Mouse (Mus musculus): ENCODE measurements around the gene Gm20458.

DNA sequence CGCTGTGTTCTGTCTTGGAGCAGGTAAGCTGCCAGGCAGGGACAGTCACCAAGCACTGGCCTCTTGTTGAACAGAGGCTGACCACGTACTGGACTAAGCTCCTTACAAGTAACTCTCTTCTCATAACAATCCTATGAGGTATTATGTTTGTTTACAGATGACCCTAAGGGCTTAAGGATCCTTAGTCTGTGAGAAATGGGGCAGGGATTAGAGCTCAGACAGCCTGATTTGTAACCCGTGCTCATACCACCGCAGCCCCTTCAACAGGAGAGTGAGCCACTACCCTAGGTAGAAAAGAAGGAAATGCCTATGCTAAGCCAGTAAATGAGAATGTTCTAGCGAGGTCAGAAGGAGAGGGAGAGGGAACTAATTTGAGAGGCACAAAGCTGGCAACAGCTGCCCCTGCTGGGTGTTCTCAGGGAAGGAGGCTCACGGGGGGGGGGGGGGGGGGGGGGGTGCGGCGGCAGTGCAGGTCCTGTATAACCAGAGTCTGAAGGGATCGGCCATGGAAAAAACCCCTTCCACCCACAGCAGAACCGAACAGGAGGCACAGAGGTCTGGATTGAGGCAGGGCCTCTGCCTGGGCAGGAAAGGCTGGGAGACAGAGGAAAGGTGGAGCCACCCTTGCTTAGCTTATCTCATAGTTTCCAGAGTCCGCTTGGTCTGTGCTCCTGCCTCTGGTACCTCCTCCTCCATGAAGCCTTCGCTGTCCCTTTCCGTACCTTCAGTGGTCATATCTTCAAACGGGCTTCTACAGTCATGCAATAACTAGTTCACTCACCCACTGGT lies 51.5 kb downstream of the Gm20458 start:
- no peak for TF ChIP-seq GATA1 (IDR thresholded peaks at IDR 0.05; ENCODE audit: low read length)
- no peak for TF ChIP-seq TAL1 (IDR thresholded peaks at IDR 0.05; ENCODE audit: low read length)

Data from erythroblast, embryonic 14.5 days (primary cell).